ENCODE assay signal across 22 mouse cellular contexts in genomic region chr17:15816379-15817095, GRCm38 (mm10). TPM values are rescaled to one million over a fixed set of nuclear protein-coding genes. Genes with fewer than 3 reads are reported as not detected.
DNase-seq lines count a peak whose midpoint lies in the region; ATAC-seq and TF ChIP-seq lines count a peak whose summit lies in the region.
"Had no signal": no experiment of that assay in that cellular context is flagged by ENCODE, and none has a peak within 500 bp of the region (broad histone marks: within the 10 kb centered on the region; RNA-seq: fewer than 3 reads in every experiment).

No protein-coding gene starts in this region.

- no peak overlapping the region for H3K4me3 ChIP-seq in limb, embryonic 12.5 days (replicated peaks)
- H3K4me3 ChIP-seq in limb, embryonic 10.5 days: no peak overlapping the region
- H3K4me3 ChIP-seq in intestine, postnatal 0 days (ENCODE audit: low read depth, low read length): no peak overlapping the region
- H3K4me3 ChIP-seq in liver, postnatal 0 days (ENCODE audit: low read depth, low read length): no peak overlapping the region
- H3K4me3 ChIP-seq: erythroblast, embryonic 14.5 days; forebrain, embryonic 15.5 days; hindbrain, embryonic 13.5 days; left cerebral cortex, adult 2 months; limb, embryonic 13.5 days; midbrain, embryonic 10.5 days had no signal

- no peak for TF ChIP-seq CTCF in intestine, postnatal 0 days (IDR thresholded peaks at IDR 0.05; ENCODE audit: low read depth)
- TF ChIP-seq CTCF in liver, postnatal 0 days (IDR thresholded peaks at IDR 0.05; ENCODE audit: low read depth): no peak

- H3K27me3 ChIP-seq in limb, embryonic 12.5 days: no peaks in the 10 kb centered on the region
- H3K27me3 ChIP-seq in limb, embryonic 10.5 days (ENCODE audit: low read depth, poor library complexity, severe bottlenecking): no peaks in the 10 kb centered on the region
- H3K27me3 ChIP-seq in intestine, postnatal 0 days (replicated peaks; ENCODE audit: control insufficient read depth, insufficient read depth, low read length): no peaks in the 10 kb centered on the region
- H3K27me3 ChIP-seq in liver, postnatal 0 days (ENCODE audit: insufficient read depth, low read length): no peaks in the 10 kb centered on the region
- H3K27me3 ChIP-seq: forebrain, embryonic 15.5 days; hindbrain, embryonic 13.5 days; limb, embryonic 13.5 days had no signal

- peaks cover 69% of the 10 kb centered on the region for H3K4me1 ChIP-seq in limb, embryonic 12.5 days (replicated peaks)
- H3K4me1 ChIP-seq in limb, embryonic 10.5 days: peaks cover 62% of the 10 kb centered on the region
- no peaks in the 10 kb centered on the region; the same call in 1 of the 2 replicates for H3K4me1 ChIP-seq in intestine, postnatal 0 days (replicated peaks; ENCODE audit: control insufficient read depth, insufficient read depth, low read length)
- peaks cover 4% of the 10 kb centered on the region; the same call in 1 of the 2 replicates for H3K4me1 ChIP-seq in liver, postnatal 0 days (ENCODE audit: insufficient read depth)

- no peak for TF ChIP-seq EP300 in liver, postnatal 0 days (IDR thresholded peaks at IDR 0.05; ENCODE audit: low read depth)

- H3K9me3 ChIP-seq in limb, embryonic 12.5 days: no peaks in the 10 kb centered on the region
- no peaks in the 10 kb centered on the region for H3K9me3 ChIP-seq in limb, embryonic 10.5 days (replicated peaks)
- H3K9me3 ChIP-seq in intestine, postnatal 0 days (ENCODE audit: control insufficient read depth): no peaks in the 10 kb centered on the region
- H3K9me3 ChIP-seq in liver, postnatal 0 days (ENCODE audit: low read length): no peaks in the 10 kb centered on the region
- H3K9me3 ChIP-seq: forebrain, embryonic 15.5 days; hindbrain, embryonic 13.5 days; limb, embryonic 13.5 days; midbrain, embryonic 10.5 days had no signal

- DNase-seq in limb, embryonic 10.5 days (ENCODE audit: low spot score): no peak
- peak; percentile 17 for DNase-seq in thymus, postnatal 4 days
- no peak for DNase-seq in thymus, postnatal 36 days
- no peak for DNase-seq in liver, postnatal 0 days
- no peak for DNase-seq in cerebellum, postnatal 10 days
- DNase-seq: adrenal gland, adult 8-10 months; cerebellum, adult 11-12 months; cerebellum, postnatal 36 days; kidney, adult 18-20 months; kidney, postnatal 10 days; lung, postnatal 36 days; retina, postnatal 1 day; right cerebral cortex, postnatal 4 days had no signal

- ATAC-seq in limb, embryonic 12.5 days (ENCODE audit: insufficient number of reproducible peaks, insufficient read depth, low FRiP score, low TSS enrichment, low read depth): no peak
- ATAC-seq in intestine, postnatal 0 days: peak; percentile 75
- no peak for ATAC-seq in liver, postnatal 0 days
- ATAC-seq: forebrain, embryonic 15.5 days had no signal

- WGBS in limb, embryonic 12.5 days: 85% methylated on average over 10 of the region's 11 CpGs
- WGBS in limb, embryonic 10.5 days: 90% methylated on average over 11 of the region's 11 CpGs
- WGBS in intestine, postnatal 0 days: 58% methylated on average over 11 of the region's 11 CpGs
- 66% methylated on average over 11 of the region's 11 CpGs for WGBS in liver, postnatal 0 days (ENCODE audit: insufficient replicate concordance)

- 0 out of 2 replicates have a peak overlapping the region, but pooled peaks have one; percentile 23 for H3K27ac ChIP-seq in limb, embryonic 12.5 days
- no peak overlapping the region for H3K27ac ChIP-seq in limb, embryonic 10.5 days
- no peak overlapping the region for H3K27ac ChIP-seq in intestine, postnatal 0 days (ENCODE audit: low read depth, low read length)
- no peak overlapping the region for H3K27ac ChIP-seq in liver, postnatal 0 days (ENCODE audit: low read depth)
- H3K27ac ChIP-seq: forebrain, embryonic 15.5 days; hindbrain, embryonic 13.5 days; left cerebral cortex, adult 2 months; limb, embryonic 13.5 days; liver, embryonic 14.5 days; midbrain, embryonic 10.5 days had no signal

- H3K9ac ChIP-seq in limb, embryonic 12.5 days (replicated peaks): no peak overlapping the region
- H3K9ac ChIP-seq in intestine, postnatal 0 days (ENCODE audit: low read depth, low read length): no peak overlapping the region
- no peak overlapping the region for H3K9ac ChIP-seq in liver, postnatal 0 days (replicated peaks)
- H3K9ac ChIP-seq: forebrain, embryonic 15.5 days; limb, embryonic 13.5 days; liver, embryonic 14.5 days had no signal

- H3K36me3 ChIP-seq in limb, embryonic 12.5 days: peaks cover 38% of the 10 kb centered on the region
- H3K36me3 ChIP-seq in limb, embryonic 10.5 days: peaks cover 61% of the 10 kb centered on the region
- peaks cover 19% of the 10 kb centered on the region; the same call in 1 of the 2 replicates for H3K36me3 ChIP-seq in intestine, postnatal 0 days (ENCODE audit: control insufficient read depth, insufficient read depth)
- H3K36me3 ChIP-seq in liver, postnatal 0 days (replicated peaks; ENCODE audit: insufficient read depth, low read length): no peaks in the 10 kb centered on the region

- no peak overlapping the region for H3K4me2 ChIP-seq in limb, embryonic 12.5 days
- 0 out of 2 replicates have a peak overlapping the region, but pooled peaks have one; percentile 13 for H3K4me2 ChIP-seq in intestine, postnatal 0 days (replicated peaks; ENCODE audit: low read depth)
- no peak overlapping the region for H3K4me2 ChIP-seq in liver, postnatal 0 days (ENCODE audit: low read depth, low read length)
- H3K4me2 ChIP-seq: forebrain, embryonic 15.5 days; limb, embryonic 13.5 days had no signal

RNA-seq across cellular contexts. Expression of gene Rgmb, which starts 14.3 kb away (rescaled TPM):
- polyA plus RNA-seq in limb, embryonic 12.5 days (2016; fragmentation: Nextera tagmentation; extraction: Ambion mirVana): 19.0 and 26.5 TPM in 2 replicates
- 9.0 and 14.2 TPM in 2 replicates for polyA plus RNA-seq in limb, embryonic 10.5 days (2016; fragmentation: Nextera tagmentation; extraction: Ambion mirVana)
- 27.7 and 33.8 TPM in 2 replicates for polyA plus RNA-seq in intestine, postnatal 0 days (2015; fragmentation: Nextera tagmentation; extraction: Ambion mirVana)
- 1.3 and 1.6 TPM in 2 replicates for polyA plus RNA-seq in liver, postnatal 0 days (2015; fragmentation: Nextera tagmentation; extraction: Ambion mirVana)
- polyA plus RNA-seq: erythroblast, embryonic 14.5 days had no signal
